Mouse (Mus musculus): ENCODE results near the gene Fank1. TPM values are rescaled to one million over a fixed set of nuclear protein-coding genes. Genes with fewer than 3 reads are reported as not detected.

Gene Fank1
- not detected in 2 replicates for polyA plus RNA-seq (2012; ENCODE audit: low replicate concordance)

DNA sequence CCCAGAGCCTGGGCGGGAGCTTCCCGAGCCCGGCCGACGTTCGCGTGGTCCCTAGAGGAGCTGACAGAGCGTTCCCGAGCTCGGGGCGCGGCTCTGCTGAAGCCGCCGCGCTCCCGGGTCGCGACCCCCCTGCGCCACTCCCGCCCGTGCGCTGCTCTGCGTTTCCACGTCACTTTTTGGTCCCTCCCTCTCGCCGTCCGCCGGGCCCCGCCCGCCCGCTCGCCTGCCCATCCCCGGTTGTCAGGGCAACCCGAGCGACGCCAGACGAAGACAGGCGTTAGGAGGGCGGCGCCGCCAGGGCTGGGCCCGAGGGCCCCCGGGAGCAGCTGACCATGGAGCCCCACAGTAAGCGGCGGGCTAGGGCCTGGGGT, at the start of gene Fank1:
TSS of gene Fank1 (plus strand) at position 236 of the 371 bp plus-strand sequence.

DNA sequence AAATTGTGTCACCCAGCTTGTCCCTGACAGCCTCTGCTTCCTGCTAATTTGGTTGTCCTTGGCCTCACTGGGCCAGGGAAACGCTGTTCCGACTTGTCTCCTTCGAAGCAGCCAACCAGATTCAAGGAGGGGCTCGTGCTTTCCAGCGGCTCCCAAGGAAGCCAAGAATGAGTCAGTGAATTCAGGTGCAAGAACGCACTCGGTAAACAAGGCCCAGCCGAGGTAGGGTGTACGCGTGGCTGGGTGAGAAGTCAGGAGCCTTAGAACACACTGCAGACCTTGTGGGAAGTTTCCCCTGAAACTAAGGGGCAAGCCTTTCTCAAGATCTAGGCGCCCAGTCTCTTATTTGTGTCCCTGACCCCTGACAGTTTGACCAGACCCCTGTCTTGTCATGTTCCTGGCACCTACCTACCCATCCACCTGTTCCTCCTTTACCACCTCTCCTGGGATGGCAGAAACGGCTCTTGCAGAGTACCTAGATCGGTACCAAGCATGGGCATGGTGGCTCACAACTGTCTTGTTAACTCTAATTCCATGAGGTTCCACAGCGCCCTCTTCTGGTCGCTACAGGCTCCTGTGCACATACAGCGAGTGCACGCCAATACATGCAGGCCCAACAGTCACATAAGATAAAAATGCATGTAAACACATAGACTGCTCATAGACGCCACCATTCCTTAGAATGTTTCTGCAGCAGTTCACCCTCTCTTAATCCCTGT, 6.2 kb downstream of the Fank1 start, which contains the start of gene Dhx32:
TSS of gene Dhx32 (minus strand) at position 10 of the 719 bp plus-strand sequence.

Other genes starting within 250 kb of the Fank1 start
- gene Tex36, start 174.7 kb upstream of the Fank1 start, polyA plus RNA-seq (2012; ENCODE audit: low replicate concordance) = not detected in 2 replicates
- 3.1 and 3.5 TPM in 2 replicates for gene Edrf1, start 139.3 kb upstream of the Fank1 start, polyA plus RNA-seq (2012; ENCODE audit: low replicate concordance)
- gene Mmp21, start 96.8 kb upstream of the Fank1 start, polyA plus RNA-seq (2012; ENCODE audit: low replicate concordance) = not detected in 2 replicates
- 22.8 and 25.9 TPM in 2 replicates for gene Bccip, start 67.5 kb upstream of the Fank1 start, polyA plus RNA-seq (2012; ENCODE audit: low replicate concordance)
- 4.5 and 24.7 TPM in 2 replicates for gene Uros, start 66.8 kb upstream of the Fank1 start, polyA plus RNA-seq (2012; ENCODE audit: low replicate concordance)
- 5.3 and 6.2 TPM in 2 replicates for gene Dhx32, start 5.9 kb downstream of the Fank1 start, polyA plus RNA-seq (2012; ENCODE audit: low replicate concordance)

Measured in leukemia stem cell, adult 10-12 weeks (primary cell).